Mouse (Mus musculus) liver, embryonic 14.5 days (tissue): ENCODE measurements around the gene Rnf144b.

ENCODE experiments used
- CTCF ChIP-seq: IDR thresholded peaks from 2 replicates; pipeline ENCODE4 v1.5.1; 2016; ENCODE audit warnings: antibody characterized with exemption, low read depth, control low read depth
- EP300 ChIP-seq: IDR thresholded peaks from 2 replicates; pipeline ENCODE4 v1.6.1; 2016; ENCODE audit warnings: antibody characterized with exemption, low read depth

DNA sequence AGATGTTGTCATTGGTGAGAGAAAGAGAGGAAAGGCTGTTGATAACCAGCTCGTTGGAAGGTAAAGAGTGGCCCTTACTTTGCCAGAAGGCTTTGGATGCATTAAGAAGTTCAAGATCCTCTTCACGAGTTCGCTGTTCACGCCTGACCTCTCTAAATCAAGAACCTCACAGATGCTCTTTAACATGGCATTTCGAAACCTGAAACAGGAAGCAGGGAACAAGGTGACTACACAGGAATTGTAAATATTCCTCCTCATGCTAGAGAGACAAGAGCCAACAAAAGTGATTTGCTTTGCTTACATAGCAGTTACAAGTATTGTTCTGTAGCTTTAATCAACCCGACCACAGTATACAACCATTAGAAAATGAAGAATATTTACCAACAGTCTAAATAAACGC is 23.2 kb upstream of the Rnf144b start:
- TF ChIP-seq CTCF = no peak
- no peak for TF ChIP-seq EP300
